Mouse (Mus musculus) heart, embryonic 11.5 days (tissue): ENCODE data around the gene Ralgps1. TPM values are rescaled to one million over a fixed set of nuclear protein-coding genes. Genes with fewer than 3 reads are reported as not detected.

Experiments used
- ATAC-seq: fragments of 200-750 bp; cut with Nextera tagmentation; replicated peaks from 2 replicates; pipeline ENCODE4 v1.8.0; 2017; ENCODE audit warnings: moderate library complexity; ENCODE audit not compliant: insufficient number of reproducible peaks, low FRiP score, low TSS enrichment
- H3K27ac ChIP-seq: fragments of 300-500 bp; sonication (generic); 2 replicates; pipeline ENCODE4 v1.5.1; 2014; ENCODE audit warnings: mild to moderate bottlenecking, low read depth, low read length
- H3K27me3 ChIP-seq: fragments of 300-500 bp; sonication (generic); 2 replicates; pipeline ENCODE4 v1.6.1; 2014; ENCODE audit warnings: mild to moderate bottlenecking, low read length, mixed read lengths; ENCODE audit not compliant: control insufficient read depth, insufficient read depth
- H3K36me3 ChIP-seq: fragments of 300-500 bp; sonication (generic); 2 replicates; pipeline ENCODE4 v1.6.1; 2014; ENCODE audit warnings: mild to moderate bottlenecking, low read length, moderate library complexity, mixed read lengths; ENCODE audit not compliant: control insufficient read depth, insufficient read depth
- H3K4me1 ChIP-seq: fragments of 300-500 bp; sonication (generic); 2 replicates; pipeline ENCODE4 v1.6.1; 2014; ENCODE audit warnings: low read length; ENCODE audit not compliant: control insufficient read depth, insufficient read depth
- H3K4me2 ChIP-seq: fragments of 300-500 bp; sonication (generic); 2 replicates; pipeline ENCODE4 v1.6.1; 2014; ENCODE audit warnings: mild to moderate bottlenecking, moderate library complexity
- H3K4me3 ChIP-seq: fragments of 300-500 bp; sonication (generic); 2 replicates; pipeline ENCODE4 v1.5.1; 2014; ENCODE audit warnings: low read depth, low read length
- H3K9ac ChIP-seq: fragments of 300-500 bp; sonication (generic); 2 replicates; pipeline ENCODE4 v1.6.1; 2014; ENCODE audit warnings: mild to moderate bottlenecking, low read depth, low read length, moderate library complexity
- H3K9me3 ChIP-seq: fragments of 300-500 bp; sonication (generic); replicated peaks from 2 replicates; pipeline ENCODE4 v1.6.1; 2016; ENCODE audit warnings: low read length; ENCODE audit not compliant: control insufficient read depth
- WGBS: fragments of 180-500 bp; shearing (Covaris S2); extraction: QIAGEN DNeasy Blood & Tissue Kit; methylation state at CpG from one replicate; pipeline ENCODE4 v1.1.7; 2014; ENCODE audit not compliant: insufficient replicate concordance; 5-methylcytosine and 5-hydroxymethylcytosine counted together
- polyA plus RNA-seq: library from polyadenylated mRNA; unstranded; fragments of >200 nt; fragmentation: Nextera tagmentation; extraction: Ambion mirVana; gene quantifications from 2 replicates; pipeline ENCODE4 v1.2.1, GENCODE M21; 2014

The Ralgps1 gene
- polyA plus RNA-seq, 1 experiment from 2014 or later: 6.6 TPM

GRCm38 (mm10) chr2:33159593-33159992 is 211.7 kb downstream of the Ralgps1 start:
- Histone ChIP-seq H3K9ac (no peak overlapping the region), H3K4me1 (peaks cover 18% of the 10 kb centered on the region), H3K4me3 (no peak overlapping the region), H3K9me3 (no peaks in the 10 kb centered on the region), H3K27me3 (no peaks in the 10 kb centered on the region), H3K36me3 (no peaks in the 10 kb centered on the region), H3K4me2 (no peak overlapping the region), H3K27ac (peak overlapping the region; percentile 7; the same call in 1 of the 2 replicates)
- WGBS: 53% methylated on average over 7 of the region's 7 CpGs
- ATAC-seq: no peak

- no peak for ATAC-seq
- Histone ChIP-seq H3K9me3 (no peaks in the 10 kb centered on the region), H3K9ac (no peak overlapping the region), H3K4me1 (peaks cover 14% of the 10 kb centered on the region), H3K36me3 (no peaks in the 10 kb centered on the region), H3K4me3 (no peak overlapping the region), H3K4me2 (no peak overlapping the region), H3K27ac (no peak overlapping the region), H3K27me3 (no peaks in the 10 kb centered on the region)
- WGBS: 84% methylated on average over 6 of the region's 6 CpGs
These were observed 212.4 kb downstream of the Ralgps1 start for GRCm38 (mm10) chr2:33158895-33159294.

GRCm38 (mm10) chr2:33156283-33156781 is 215.0 kb downstream of the Ralgps1 start:
- H3K4me2 ChIP-seq: no peak overlapping the region
- 74% methylated on average over 5 of the region's 5 CpGs for WGBS
- H3K4me3 ChIP-seq: no peak overlapping the region
- H3K36me3 ChIP-seq: no peaks in the 10 kb centered on the region
- no peaks in the 10 kb centered on the region for H3K9me3 ChIP-seq
- ATAC-seq: no peak
- no peaks in the 10 kb centered on the region for H3K27me3 ChIP-seq
- H3K4me1 ChIP-seq: peaks cover 14% of the 10 kb centered on the region
- H3K9ac ChIP-seq: no peak overlapping the region
- H3K27ac ChIP-seq: no peak overlapping the region

- Histone ChIP-seq H3K36me3 (no peaks in the 10 kb centered on the region), H3K9ac (no peak overlapping the region), H3K27ac (no peak overlapping the region), H3K9me3 (no peaks in the 10 kb centered on the region), H3K4me1 (peaks cover 6% of the 10 kb centered on the region), H3K27me3 (no peaks in the 10 kb centered on the region), H3K4me3 (no peak overlapping the region), H3K4me2 (no peak overlapping the region)
- ATAC-seq: no peak
- WGBS: 22% methylated on average over 5 of the region's 5 CpGs
These were observed 216.4 kb downstream of the Ralgps1 start for GRCm38 (mm10) chr2:33154751-33155372.

- ATAC-seq: no peak
- no peaks in the 10 kb centered on the region for H3K27me3 ChIP-seq
- WGBS: 70% methylated on average over 4 of the region's 4 CpGs
- H3K4me3 ChIP-seq: no peak overlapping the region
- H3K4me2 ChIP-seq: no peak overlapping the region
- H3K9me3 ChIP-seq: no peaks in the 10 kb centered on the region
- H3K9ac ChIP-seq: no peak overlapping the region
- no peaks in the 10 kb centered on the region; the same call in 1 of the 2 replicates for H3K4me1 ChIP-seq
- H3K27ac ChIP-seq: no peak overlapping the region
- H3K36me3 ChIP-seq: no peaks in the 10 kb centered on the region
These were observed 224.3 kb downstream of the Ralgps1 start for GRCm38 (mm10) chr2:33146994-33147393.

GRCm38 (mm10) chr2:33143292-33143691 is 228.0 kb downstream of the Ralgps1 start:
- Histone ChIP-seq H3K4me2 (no peak overlapping the region), H3K27ac (no peak overlapping the region), H3K9ac (no peak overlapping the region), H3K36me3 (no peaks in the 10 kb centered on the region), H3K4me3 (no peak overlapping the region), H3K4me1 (no peaks in the 10 kb centered on the region; the same call in 1 of the 2 replicates), H3K9me3 (no peaks in the 10 kb centered on the region), H3K27me3 (no peaks in the 10 kb centered on the region)
- WGBS: 71% methylated on average over 2 of the region's 2 CpGs
- ATAC-seq: no peak

GRCm38 (mm10) chr2:33138491-33138890 is 232.8 kb downstream of the Ralgps1 start:
- Histone ChIP-seq H3K4me3 (no peak overlapping the region), H3K36me3 (no peaks in the 10 kb centered on the region), H3K4me2 (no peak overlapping the region), H3K9me3 (no peaks in the 10 kb centered on the region), H3K9ac (no peak overlapping the region), H3K4me1 (no peaks in the 10 kb centered on the region), H3K27me3 (peaks cover 5% of the 10 kb centered on the region), H3K27ac (no peak overlapping the region)
- WGBS: 82% methylated on average over 2 of the region's 2 CpGs
- no peak for ATAC-seq

- H3K27ac ChIP-seq: no peak overlapping the region
- peaks cover 6% of the 10 kb centered on the region for H3K27me3 ChIP-seq
- 81% methylated on average over 4 of the region's 4 CpGs for WGBS
- H3K36me3 ChIP-seq: no peaks in the 10 kb centered on the region
- no peaks in the 10 kb centered on the region for H3K9me3 ChIP-seq
- no peak for ATAC-seq
- no peak overlapping the region for H3K4me3 ChIP-seq
- H3K9ac ChIP-seq: no peak overlapping the region
- no peaks in the 10 kb centered on the region for H3K4me1 ChIP-seq
- H3K4me2 ChIP-seq: no peak overlapping the region
These were observed 233.6 kb downstream of the Ralgps1 start for GRCm38 (mm10) chr2:33137731-33138130.

- H3K27me3 ChIP-seq: peaks cover 11% of the 10 kb centered on the region
- H3K4me1 ChIP-seq: 0 out of 2 replicates have a peak, but pooled peaks cover 2% of the 10 kb centered on the region
- no peaks in the 10 kb centered on the region for H3K36me3 ChIP-seq
- no peak for ATAC-seq
- H3K9ac ChIP-seq: no peak overlapping the region
- no peak overlapping the region for H3K27ac ChIP-seq
- H3K4me2 ChIP-seq: no peak overlapping the region
- no peak overlapping the region for H3K4me3 ChIP-seq
- WGBS: 81% methylated on average over 9 of the region's 9 CpGs
- no peaks in the 10 kb centered on the region for H3K9me3 ChIP-seq
These were observed 234.0 kb downstream of the Ralgps1 start for GRCm38 (mm10) chr2:33137244-33137643.
